Mouse (Mus musculus): ENCODE results near the gene Gpr183. TPM values are rescaled to one million over a fixed set of nuclear protein-coding genes. Genes with fewer than 3 reads are reported as not detected.

The Gpr183 gene
- polyA plus RNA-seq, 1 experiment from 2014 or later: 1.0 TPM

- H3K4me3 ChIP-seq: no peak overlapping the region
- ATAC-seq (ENCODE audit: low FRiP score): no peak
- peaks cover 9% of the 10 kb centered on the region; the same call in 1 of the 2 replicates for H3K4me1 ChIP-seq (replicated peaks)
- 93% methylated on average over 4 of the region's 4 CpGs for WGBS
- H3K36me3 ChIP-seq: peaks cover 14% of the 10 kb centered on the region
- H3K27me3 ChIP-seq: no peaks in the 10 kb centered on the region
- no peak overlapping the region for H3K4me2 ChIP-seq
- no peak overlapping the region for H3K9ac ChIP-seq
- H3K27ac ChIP-seq: no peak overlapping the region
- H3K9me3 ChIP-seq: no peaks in the 10 kb centered on the region
Observed at GRCm38 (mm10) chr14:121922016-121922415, 43.0 kb downstream of the Gpr183 start.

GRCm38 (mm10) chr14:121920511-121921124 is 44.4 kb downstream of the Gpr183 start:
- Histone ChIP-seq H3K36me3 (peaks cover 28% of the 10 kb centered on the region), H3K9ac (no peak overlapping the region), H3K4me2 (no peak overlapping the region), H3K4me1 (replicated peaks) (peaks cover 9% of the 10 kb centered on the region; the same call in 1 of the 2 replicates), H3K27me3 (no peaks in the 10 kb centered on the region), H3K27ac (no peak overlapping the region), H3K9me3 (no peaks in the 10 kb centered on the region), H3K4me3 (no peak overlapping the region)
- WGBS: 77% methylated on average over 12 of the region's 12 CpGs
- no peak; the same call in 1 of the 2 replicates for ATAC-seq (ENCODE audit: low FRiP score)

GRCm38 (mm10) chr14:121919752-121920151 is 45.2 kb downstream of the Gpr183 start:
- Histone ChIP-seq H3K27me3 (no peaks in the 10 kb centered on the region), H3K4me1 (replicated peaks) (peaks cover 9% of the 10 kb centered on the region; the same call in 1 of the 2 replicates), H3K4me3 (no peak overlapping the region), H3K4me2 (no peak overlapping the region), H3K9me3 (no peaks in the 10 kb centered on the region), H3K9ac (no peak overlapping the region), H3K27ac (no peak overlapping the region), H3K36me3 (peaks cover 30% of the 10 kb centered on the region)
- 41% methylated on average over 3 of the region's 3 CpGs for WGBS
- no peak for ATAC-seq (ENCODE audit: low FRiP score)

- H3K9me3 ChIP-seq: no peaks in the 10 kb centered on the region
- no peak overlapping the region for H3K4me3 ChIP-seq
- ATAC-seq (ENCODE audit: low FRiP score): no peak
Observed at GRCm38 (mm10) chr14:121918266-121918665, 46.7 kb downstream of the Gpr183 start.

GRCm38 (mm10) chr14:121916311-121917094 is 48.5 kb downstream of the Gpr183 start:
- no peak overlapping the region for H3K4me2 ChIP-seq
- no peaks in the 10 kb centered on the region for H3K9me3 ChIP-seq
- no peak for ATAC-seq (ENCODE audit: low FRiP score)
- H3K4me3 ChIP-seq: no peak overlapping the region
- H3K9ac ChIP-seq: no peak overlapping the region
- H3K27me3 ChIP-seq: no peaks in the 10 kb centered on the region
- H3K27ac ChIP-seq: no peak overlapping the region
- H3K36me3 ChIP-seq: peaks cover 42% of the 10 kb centered on the region
- WGBS: 88% methylated on average over 6 of the region's 6 CpGs
- peaks cover 9% of the 10 kb centered on the region; the same call in 1 of the 2 replicates for H3K4me1 ChIP-seq (replicated peaks)

More at GRCm38 (mm10) chr14:121918266-121918665, 46.7 kb downstream of the Gpr183 start:
- WGBS: 74% methylated on average over 3 of the region's 3 CpGs
- Histone ChIP-seq H3K27ac (no peak overlapping the region), H3K4me2 (no peak overlapping the region), H3K36me3 (peaks cover 30% of the 10 kb centered on the region), H3K27me3 (no peaks in the 10 kb centered on the region), H3K4me1 (replicated peaks) (peaks cover 9% of the 10 kb centered on the region; the same call in 1 of the 2 replicates), H3K9ac (no peak overlapping the region)

GRCm38 (mm10) chr14:121915621-121916020 is 49.4 kb downstream of the Gpr183 start, which contains the start of gene Gpr18:
Gene Gpr18 (minus strand): TSS chr14:121915781.
- Histone ChIP-seq H3K4me2 (no peak within 1 kb of the TSS), H3K27ac (no peak within 1 kb of the TSS), H3K9ac (no peak within 1 kb of the TSS), H3K27me3 (no peaks in the 10 kb centered on the region), H3K4me1 (replicated peaks) (peaks cover 6% of the 10 kb centered on the region; the same call in 1 of the 2 replicates), H3K36me3 (peaks cover 46% of the 10 kb centered on the region), H3K4me3 (no peak within 1 kb of the TSS), H3K9me3 (no peaks in the 10 kb centered on the region)
- 80% methylated on average over 8 of the region's 8 CpGs for WGBS
- no peak for ATAC-seq (ENCODE audit: low FRiP score)

- no peak overlapping the region for H3K9ac ChIP-seq
- H3K27ac ChIP-seq: no peak overlapping the region
- no peaks in the 10 kb centered on the region for H3K9me3 ChIP-seq
- peaks cover 50% of the 10 kb centered on the region for H3K36me3 ChIP-seq
- H3K4me2 ChIP-seq: no peak overlapping the region
- H3K4me3 ChIP-seq: no peak overlapping the region
- no peak for ATAC-seq (ENCODE audit: low FRiP score)
- H3K27me3 ChIP-seq: no peaks in the 10 kb centered on the region
- peaks cover 1% of the 10 kb centered on the region; the same call in 1 of the 2 replicates for H3K4me1 ChIP-seq (replicated peaks)
- 92% methylated on average over 5 of the region's 5 CpGs for whole genome bisulfite sequencing
Observed at GRCm38 (mm10) chr14:121915143-121915542, 49.9 kb downstream of the Gpr183 start.

- no peak overlapping the region for H3K27ac ChIP-seq
- no peak overlapping the region for H3K9ac ChIP-seq
- no peaks in the 10 kb centered on the region for H3K27me3 ChIP-seq
- H3K4me3 ChIP-seq: no peak overlapping the region
- H3K4me2 ChIP-seq: no peak overlapping the region
- no peak for ATAC-seq (ENCODE audit: low FRiP score)
- H3K4me1 ChIP-seq (replicated peaks): no peaks in the 10 kb centered on the region
- H3K36me3 ChIP-seq: peaks cover 63% of the 10 kb centered on the region
- no peaks in the 10 kb centered on the region for H3K9me3 ChIP-seq
- 95% methylated on average over 7 of the region's 7 CpGs for WGBS
Observed at GRCm38 (mm10) chr14:121912501-121912900, 52.5 kb downstream of the Gpr183 start.

- no peak overlapping the region for H3K4me3 ChIP-seq
- no peaks in the 10 kb centered on the region for H3K4me1 ChIP-seq (replicated peaks)
- H3K9ac ChIP-seq: no peak overlapping the region
- no peak overlapping the region for H3K4me2 ChIP-seq
- H3K27me3 ChIP-seq: no peaks in the 10 kb centered on the region
- whole genome bisulfite sequencing: 91% methylated on average over 6 of the region's 6 CpGs
- H3K36me3 ChIP-seq: peaks cover 68% of the 10 kb centered on the region
- no peak overlapping the region for H3K27ac ChIP-seq
- H3K9me3 ChIP-seq: no peaks in the 10 kb centered on the region
- ATAC-seq (ENCODE audit: low FRiP score): no peak
Observed at GRCm38 (mm10) chr14:121909868-121910267, 55.1 kb downstream of the Gpr183 start.

GRCm38 (mm10) chr14:121906992-121907681 is 57.9 kb downstream of the Gpr183 start:
- no peak for ATAC-seq (ENCODE audit: low FRiP score)
- Histone ChIP-seq H3K27ac (no peak overlapping the region), H3K9me3 (no peaks in the 10 kb centered on the region), H3K4me3 (no peak overlapping the region), H3K9ac (no peak overlapping the region), H3K4me1 (replicated peaks) (no peaks in the 10 kb centered on the region), H3K4me2 (no peak overlapping the region), H3K36me3 (peaks cover 63% of the 10 kb centered on the region), H3K27me3 (no peaks in the 10 kb centered on the region)
- WGBS: 90% methylated on average over 11 of the region's 11 CpGs

GRCm38 (mm10) chr14:121906341-121906991 is 58.5 kb downstream of the Gpr183 start:
- Histone ChIP-seq H3K9me3 (no peaks in the 10 kb centered on the region), H3K4me3 (no peak overlapping the region), H3K27ac (no peak overlapping the region), H3K36me3 (peaks cover 56% of the 10 kb centered on the region), H3K4me1 (replicated peaks) (no peaks in the 10 kb centered on the region), H3K4me2 (no peak overlapping the region), H3K9ac (no peak overlapping the region), H3K27me3 (no peaks in the 10 kb centered on the region)
- 87% methylated on average over 8 of the region's 8 CpGs for WGBS
- no peak for ATAC-seq (ENCODE audit: low FRiP score)

GRCm38 (mm10) chr14:121904754-121905153 is 60.2 kb downstream of the Gpr183 start:
- no peak for ATAC-seq (ENCODE audit: low FRiP score)

More at GRCm38 (mm10) chr14:121904754-121905153, 60.2 kb downstream of the Gpr183 start:
- Histone ChIP-seq H3K9me3 (no peaks in the 10 kb centered on the region), H3K4me1 (replicated peaks) (no peaks in the 10 kb centered on the region), H3K27me3 (no peaks in the 10 kb centered on the region), H3K36me3 (peaks cover 44% of the 10 kb centered on the region), H3K9ac (0 out of 2 replicates have a peak overlapping the region, but pooled peaks have one; percentile 29), H3K4me2 (no peak overlapping the region), H3K27ac (no peak overlapping the region), H3K4me3 (no peak overlapping the region)
- WGBS: 69% methylated on average over 3 of the region's 3 CpGs

Data from hindbrain, embryonic 13.5 days (tissue).